In genomic region chr3:52740466-52741026, GRCm38 (mm10) we compare ENCODE assay signal across 15 mouse cellular contexts.
A peak's percentile ranks its signal among the peaks of the same experiment; 100 is the strongest.
DNase-seq lines count a peak whose midpoint lies in the region; ATAC-seq lines count a peak whose summit lies in the region.
"Had no signal": no experiment of that assay in that cellular context is flagged by ENCODE, and none has a peak within 500 bp of the region (broad histone marks: within the 10 kb centered on the region; RNA-seq: fewer than 3 reads in every experiment).

No protein-coding gene starts in this region.

- H3K36me3 ChIP-seq in hindbrain, embryonic 11.5 days (ENCODE audit: control insufficient read depth, insufficient read depth, low read length): no peaks in the 10 kb centered on the region
- no peaks in the 10 kb centered on the region for H3K36me3 ChIP-seq in hindbrain, embryonic 10.5 days
- H3K36me3 ChIP-seq in hindbrain, embryonic 14.5 days (replicated peaks; ENCODE audit: control insufficient read depth, insufficient read depth): no peaks in the 10 kb centered on the region
- no peaks in the 10 kb centered on the region for H3K36me3 ChIP-seq in liver, embryonic 11.5 days (ENCODE audit: control insufficient read depth, insufficient read depth, low read length)
- H3K36me3 ChIP-seq: G1E had no signal

- no peaks in the 10 kb centered on the region for H3K9me3 ChIP-seq in hindbrain, embryonic 11.5 days (ENCODE audit: control insufficient read depth, low read length)
- H3K9me3 ChIP-seq in hindbrain, embryonic 10.5 days: no peaks in the 10 kb centered on the region
- H3K9me3 ChIP-seq in hindbrain, embryonic 14.5 days (ENCODE audit: control insufficient read depth, low read length): no peaks in the 10 kb centered on the region
- no peaks in the 10 kb centered on the region for H3K9me3 ChIP-seq in liver, embryonic 11.5 days (ENCODE audit: control insufficient read depth, low read length)
- H3K9me3 ChIP-seq: megakaryocyte, embryonic 14.5 days had no signal

- H3K27ac ChIP-seq in hindbrain, embryonic 11.5 days (ENCODE audit: low read depth, low read length): no peak overlapping the region
- no peak overlapping the region for H3K27ac ChIP-seq in hindbrain, embryonic 10.5 days
- H3K27ac ChIP-seq in hindbrain, embryonic 14.5 days: no peak overlapping the region
- no peak overlapping the region for H3K27ac ChIP-seq in liver, embryonic 11.5 days (ENCODE audit: low read depth, low read length)

- H3K4me3 ChIP-seq in hindbrain, embryonic 11.5 days (ENCODE audit: low read depth, low read length): no peak overlapping the region
- H3K4me3 ChIP-seq in hindbrain, embryonic 10.5 days: no peak overlapping the region
- H3K4me3 ChIP-seq in hindbrain, embryonic 14.5 days (replicated peaks; ENCODE audit: low read length): no peak overlapping the region
- no peak overlapping the region for H3K4me3 ChIP-seq in liver, embryonic 11.5 days (ENCODE audit: low read depth, low read length)
- H3K4me3 ChIP-seq: erythroblast, embryonic 14.5 days; megakaryocyte, embryonic 14.5 days had no signal

- WGBS in hindbrain, embryonic 11.5 days: 62% methylated on average over 9 of the region's 9 CpGs
- WGBS in hindbrain, embryonic 10.5 days: 75% methylated on average over 9 of the region's 9 CpGs
- WGBS in hindbrain, embryonic 14.5 days: 49% methylated on average over 9 of the region's 9 CpGs
- 76% methylated on average over 9 of the region's 9 CpGs for WGBS in liver, embryonic 11.5 days

- no peak overlapping the region for H3K4me2 ChIP-seq in hindbrain, embryonic 11.5 days (replicated peaks; ENCODE audit: low read depth, low read length)
- H3K4me2 ChIP-seq in hindbrain, embryonic 14.5 days (replicated peaks): no peak overlapping the region
- no peak overlapping the region for H3K4me2 ChIP-seq in liver, embryonic 11.5 days
- H3K4me2 ChIP-seq: lung, embryonic 14.5 days had no signal

- ATAC-seq in hindbrain, embryonic 11.5 days (ENCODE audit: low FRiP score): 0 out of 2 replicates have a peak, but pooled peaks have one; percentile 47
- ATAC-seq in hindbrain, embryonic 14.5 days (ENCODE audit: low FRiP score): peak; percentile 24; the same call in 1 of the 2 replicates
- no peak for ATAC-seq in liver, embryonic 11.5 days (replicated peaks; ENCODE audit: low FRiP score)

- no peaks in the 10 kb centered on the region for H3K27me3 ChIP-seq in hindbrain, embryonic 11.5 days (ENCODE audit: control insufficient read depth, insufficient read depth, low read length)
- H3K27me3 ChIP-seq in hindbrain, embryonic 10.5 days (ENCODE audit: insufficient read depth, poor library complexity, severe bottlenecking): no peaks in the 10 kb centered on the region
- no peaks in the 10 kb centered on the region for H3K27me3 ChIP-seq in hindbrain, embryonic 14.5 days (ENCODE audit: control insufficient read depth, insufficient read depth, low read length)
- no peaks in the 10 kb centered on the region for H3K27me3 ChIP-seq in liver, embryonic 11.5 days (replicated peaks; ENCODE audit: control insufficient read depth, insufficient read depth, low read length)

- no peaks in the 10 kb centered on the region for H3K4me1 ChIP-seq in hindbrain, embryonic 11.5 days (replicated peaks; ENCODE audit: control insufficient read depth, insufficient read depth, low read length)
- H3K4me1 ChIP-seq in hindbrain, embryonic 10.5 days (replicated peaks): peaks cover 17% of the 10 kb centered on the region
- H3K4me1 ChIP-seq in hindbrain, embryonic 14.5 days (replicated peaks; ENCODE audit: control insufficient read depth, insufficient read depth, low read length): no peaks in the 10 kb centered on the region; the same call in 1 of the 2 replicates
- no peaks in the 10 kb centered on the region for H3K4me1 ChIP-seq in liver, embryonic 11.5 days (replicated peaks; ENCODE audit: control insufficient read depth, insufficient read depth, low read length)
- H3K4me1 ChIP-seq: megakaryocyte, embryonic 14.5 days had no signal

- no peak overlapping the region for H3K9ac ChIP-seq in hindbrain, embryonic 11.5 days (ENCODE audit: low read depth, low read length)
- H3K9ac ChIP-seq in hindbrain, embryonic 14.5 days: no peak overlapping the region
- no peak overlapping the region for H3K9ac ChIP-seq in liver, embryonic 11.5 days (ENCODE audit: low read depth, low read length)
- H3K9ac ChIP-seq: lung, embryonic 14.5 days had no signal

- DNase-seq in hindbrain, embryonic 11.5 days (ENCODE audit: low spot score): peak; percentile 17
- DNase-seq in hindbrain, embryonic 10.5 days (ENCODE audit: low spot score): no peak
- DNase-seq in spleen, postnatal 36 days (ENCODE audit: low spot score in 2 of 2): peak; percentile 59 to 73
- DNase-seq in spleen, postnatal 4 days (ENCODE audit: low spot score in 2 of 2): no peak
- DNase-seq in hindbrain, embryonic 14.5 days (ENCODE audit: low spot score): peak; percentile 29
- no peak for DNase-seq in liver, embryonic 11.5 days (ENCODE audit: low spot score)
- no peak for DNase-seq in layer of hippocampus, postnatal 14 days (ENCODE audit: low spot score in 2 of 2)
- DNase-seq in embryo, embryonic 9.5 days (ENCODE audit: extremely low spot score): no peak
- DNase-seq: adrenal gland, postnatal 25 days; heart, postnatal 10 days; kidney, adult 11 months; lung, embryonic 14.5 days had no signal

Comparison
In these comparisons a context has a peak if more than half of its experiments do, and no peak if none do; other contexts are left out.
1. DNase-seq: peak in hindbrain, embryonic 11.5 days (single experiment), spleen, postnatal 36 days (2 of 2) and hindbrain, embryonic 14.5 days (single experiment); none in hindbrain, embryonic 10.5 days (single experiment), spleen, postnatal 4 days (0 of 2), liver, embryonic 11.5 days (single experiment), layer of hippocampus, postnatal 14 days (0 of 2) and embryo, embryonic 9.5 days (single experiment).